Mouse (Mus musculus) intestine, embryonic 16.5 days (tissue): ENCODE data around the gene Vmn1r50. TPM values are rescaled to one million over a fixed set of nuclear protein-coding genes. Genes with fewer than 3 reads are reported as not detected.
"Not testable (repeated sequence)": the region's sequence is repeated elsewhere in the genome, so short reads cannot be mapped to it uniquely, and the experiment has no call there.

Experiments
- ATAC-seq: fragments of 200-750 bp; cut with Nextera tagmentation; 2 replicates; pipeline ENCODE4 v1.8.0; 2017; ENCODE audit warnings: moderate TSS enrichment, moderate library complexity
- H3K27ac ChIP-seq: fragments of 300-500 bp; sonication (generic); 2 replicates; pipeline ENCODE4 v1.5.1; 2014; ENCODE audit warnings: mild to moderate bottlenecking, low read length
- H3K27me3 ChIP-seq: fragments of 300-500 bp; sonication (generic); replicated peaks from 2 replicates; pipeline ENCODE4 v1.6.1; 2014; ENCODE audit warnings: low read length, control low read depth, mixed read lengths; ENCODE audit not compliant: control insufficient read depth, insufficient read depth
- H3K36me3 ChIP-seq: fragments of 300-500 bp; sonication (generic); 2 replicates; pipeline ENCODE4 v1.6.1; 2014; ENCODE audit warnings: low read length, control low read depth; ENCODE audit not compliant: control insufficient read depth, insufficient read depth
- H3K4me1 ChIP-seq: fragments of 300-500 bp; sonication (generic); 2 replicates; pipeline ENCODE4 v1.6.1; 2014; ENCODE audit warnings: low read length, control low read depth, mixed read lengths; ENCODE audit not compliant: control insufficient read depth, insufficient read depth
- H3K4me2 ChIP-seq: fragments of 300-500 bp; sonication (generic); 2 replicates; pipeline ENCODE4 v1.6.1; 2014; ENCODE audit warnings: low read depth, low read length, control low read depth
- H3K4me3 ChIP-seq: fragments of 300-500 bp; sonication (generic); 2 replicates; pipeline ENCODE4 v1.5.1; 2014; ENCODE audit warnings: mild to moderate bottlenecking, low read length
- H3K9ac ChIP-seq: fragments of 300-500 bp; sonication (generic); 2 replicates; pipeline ENCODE4 v1.6.1; 2014; ENCODE audit warnings: low read depth, low read length
- H3K9me3 ChIP-seq: fragments of 300-500 bp; sonication (generic); 2 replicates; pipeline ENCODE4 v1.6.1; 2016; ENCODE audit warnings: low read length, control low read depth; ENCODE audit not compliant: control insufficient read depth
- WGBS: fragments of 180-500 bp; shearing (Covaris S2); extraction: QIAGEN DNeasy Blood & Tissue Kit; methylation state at CpG from one replicate; pipeline ENCODE4 v1.1.7; 2014; 5-methylcytosine and 5-hydroxymethylcytosine counted together
- polyA plus RNA-seq: library from polyadenylated mRNA; unstranded; fragments of >200 nt; fragmentation: Nextera tagmentation; extraction: Ambion mirVana; gene quantifications from 2 replicates; pipeline ENCODE4 v1.2.1, GENCODE M21; 2015

Gene Vmn1r50
- polyA plus RNA-seq: not detected in 2 replicates

DNA sequence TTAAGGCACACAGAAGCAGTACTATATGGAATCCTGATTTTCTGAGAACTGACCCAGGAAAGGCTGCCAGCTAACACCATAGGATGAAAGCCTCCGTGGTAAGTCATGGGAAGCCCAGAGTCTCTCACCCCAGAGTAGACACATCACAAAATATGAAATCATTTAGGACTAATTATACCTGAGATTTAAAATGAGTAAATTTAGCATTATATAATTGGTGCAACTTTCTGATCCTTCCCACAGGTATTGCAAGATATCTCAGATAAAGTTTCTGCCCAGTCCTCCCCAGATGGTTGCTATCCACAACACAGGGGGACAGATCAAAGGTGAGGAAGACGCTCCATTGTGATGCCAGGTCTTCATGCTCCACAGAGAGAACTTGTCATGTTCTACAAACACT is at the start of gene Vmn1r50:
Gene Vmn1r50 (plus strand): TSS at position 301 of the 400 bp plus-strand sequence.
- Histone ChIP-seq H3K9me3 (no peaks in the 10 kb centered on the region), H3K27ac (no peak within 1 kb of the TSS), H3K4me3 (no peak within 1 kb of the TSS), H3K9ac (no peak within 1 kb of the TSS), H3K27me3 (no peaks in the 10 kb centered on the region), H3K4me2 (no peak within 1 kb of the TSS), H3K4me1 (no peaks in the 10 kb centered on the region), H3K36me3 (no peaks in the 10 kb centered on the region)
- WGBS: 55% methylated on average over 2 of the region's 2 CpGs
- ATAC-seq: no peak

DNA sequence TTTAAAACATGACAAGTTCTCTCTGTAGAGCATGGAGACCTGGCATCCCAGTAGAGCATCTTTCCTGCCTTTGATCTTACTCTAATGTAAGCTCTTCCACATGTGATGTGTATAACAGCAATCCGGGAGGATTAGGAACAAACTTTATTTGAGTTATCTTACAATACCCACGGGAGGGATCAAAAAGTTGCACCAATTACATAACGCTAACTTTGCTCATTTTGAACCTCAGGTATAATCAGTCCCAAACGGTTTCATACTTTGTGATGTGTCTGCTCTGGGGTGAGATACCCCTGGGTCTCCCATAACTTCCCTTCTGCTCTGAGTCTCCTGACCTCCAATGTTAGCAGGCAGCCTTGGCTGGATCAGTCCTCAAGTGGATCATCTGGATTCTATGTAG is 22.8 kb upstream of the Vmn1r50 start, which contains the start of gene Vmn1r49:
Gene Vmn1r49 (minus strand): TSS at position 101 of the 400 bp plus-strand sequence.
- WGBS: 81% methylated on average over 4 of the region's 4 CpGs
- Histone ChIP-seq H3K4me2 (no peak within 1 kb of the TSS), H3K27me3 (no peaks in the 10 kb centered on the region), H3K9ac (no peak within 1 kb of the TSS), H3K4me1 (no peaks in the 10 kb centered on the region), H3K36me3 (no peaks in the 10 kb centered on the region), H3K27ac (no peak within 1 kb of the TSS), H3K4me3 (no peak within 1 kb of the TSS), H3K9me3 (no peaks in the 10 kb centered on the region)
- no peak for ATAC-seq

DNA sequence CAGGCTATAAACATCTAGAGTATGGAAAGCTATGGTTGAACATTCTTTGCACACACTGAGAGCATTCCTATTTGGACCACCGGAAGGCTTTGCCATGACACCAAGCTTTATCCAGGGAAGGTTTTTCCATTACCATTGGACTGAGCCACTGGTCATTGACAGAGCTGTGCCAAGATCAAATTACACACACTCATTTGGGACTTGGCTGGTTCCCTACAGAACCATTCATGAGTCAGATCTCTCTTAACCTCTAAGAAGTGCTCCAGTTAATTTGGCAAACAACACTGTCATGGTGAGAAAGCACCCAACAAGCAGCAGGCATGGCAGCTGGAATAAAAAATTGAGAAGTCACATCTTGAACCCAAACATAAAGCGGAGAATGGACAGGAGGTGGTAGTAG is 664 bp upstream of the Vmn1r50 start:
- Histone ChIP-seq H3K4me3 (no peak overlapping the region), H3K4me1 (no peaks in the 10 kb centered on the region), H3K36me3 (no peaks in the 10 kb centered on the region), H3K9ac (no peak overlapping the region), H3K27me3 (no peaks in the 10 kb centered on the region), H3K27ac (no peak overlapping the region), H3K9me3 (no peaks in the 10 kb centered on the region), H3K4me2 (no peak overlapping the region)
- no peak for ATAC-seq
- WGBS: 92% methylated on average over 2 of the region's 2 CpGs

DNA sequence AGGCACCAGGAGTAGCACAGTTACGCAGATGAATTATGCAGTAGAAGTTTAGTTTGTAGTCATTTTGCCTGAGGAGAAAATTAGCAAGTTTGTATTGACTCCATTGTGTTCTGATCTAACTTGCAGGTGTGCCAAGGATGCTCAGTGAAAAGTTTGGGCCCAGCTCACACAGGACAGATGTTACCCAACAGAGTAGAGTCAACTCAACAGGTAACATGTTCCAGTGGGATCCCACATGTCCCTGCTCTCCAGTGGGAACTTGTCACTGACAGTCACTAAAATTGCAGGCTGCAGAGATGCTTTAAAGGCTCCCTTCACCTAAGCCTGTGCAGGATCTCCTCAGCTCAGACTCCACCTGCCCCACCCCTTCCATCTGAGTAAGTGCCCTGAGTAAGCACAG is 21.1 kb downstream of the Vmn1r50 start, which contains the start of gene Vmn1r51:
Gene Vmn1r51 (plus strand): TSS at position 301 of the 400 bp plus-strand sequence.
- H3K27me3 ChIP-seq, H3K27ac ChIP-seq, H3K4me1 ChIP-seq, ATAC-seq, H3K9me3 ChIP-seq, H3K9ac ChIP-seq, H3K4me2 ChIP-seq, H3K4me3 ChIP-seq, H3K36me3 ChIP-seq: not testable (repeated sequence)
- WGBS: 93% methylated on average over 1 of the region's 1 CpGs

Other genes with a start within 250 kb of the Vmn1r50 start
- gene Vmn1r42, start 225.0 kb upstream of the Vmn1r50 start, polyA plus RNA-seq: not detected in 2 replicates
- gene Vmn1r43, start 225.0 kb upstream of the Vmn1r50 start, polyA plus RNA-seq: not detected in 2 replicates
- not detected in 2 replicates for gene Vmn1r44, start 217.8 kb upstream of the Vmn1r50 start, polyA plus RNA-seq
- gene Vmn1r45, start 160.8 kb upstream of the Vmn1r50 start, polyA plus RNA-seq: not detected in 2 replicates
- not detected in 2 replicates for gene Vmn1r46, start 132.1 kb upstream of the Vmn1r50 start, polyA plus RNA-seq
- not detected in 2 replicates for gene Vmn1r47, start 85.3 kb upstream of the Vmn1r50 start, polyA plus RNA-seq
- gene Vmn1r48, start 64.6 kb upstream of the Vmn1r50 start, polyA plus RNA-seq: not detected in 2 replicates
- gene Vmn1r49, start 22.9 kb upstream of the Vmn1r50 start, polyA plus RNA-seq: not detected in 2 replicates
- gene Vmn1r51, start 21.2 kb downstream of the Vmn1r50 start, polyA plus RNA-seq: not detected in 2 replicates
- gene Vmn1r52, start 73.4 kb downstream of the Vmn1r50 start, polyA plus RNA-seq: not detected in 2 replicates
- gene V1ra8, start 101.4 kb downstream of the Vmn1r50 start, polyA plus RNA-seq: not detected in 2 replicates
- 0.12 TPM in 2 replicates for gene Vmn1r53, start 123.0 kb downstream of the Vmn1r50 start, polyA plus RNA-seq
- gene Vmn1r54, start 144.9 kb downstream of the Vmn1r50 start, polyA plus RNA-seq: not detected in 2 replicates
- gene BC048671, start 199.8 kb downstream of the Vmn1r50 start, polyA plus RNA-seq: not detected in 2 replicates
- gene Chst13, start 223.8 kb downstream of the Vmn1r50 start, polyA plus RNA-seq: 0.34 and 1.1 TPM in 2 replicates
- gene Uroc1, start 231.9 kb downstream of the Vmn1r50 start, polyA plus RNA-seq: 0.12 and 0.65 TPM in 2 replicates